ENCODE assay signal across 8 mouse cellular contexts in genomic region chr5:31202933-31203332, GRCm38 (mm10). TPM values are rescaled to one million over a fixed set of nuclear protein-coding genes. Genes with fewer than 3 reads are reported as not detected.
DNase-seq lines count a peak whose midpoint lies in the region; ATAC-seq and TF ChIP-seq lines count a peak whose summit lies in the region.

No protein-coding gene starts in this region.

- no peaks in the 10 kb centered on the region for H3K9me3 ChIP-seq in CH12.LX (replicated peaks; ENCODE audit: low read length)
- peaks cover 3% of the 10 kb centered on the region for H3K9me3 ChIP-seq in forebrain, embryonic 16.5 days (ENCODE audit: control insufficient read depth, low read length)
- no peaks in the 10 kb centered on the region for H3K9me3 ChIP-seq in liver, embryonic 15.5 days (replicated peaks)

- ATAC-seq in forebrain, embryonic 16.5 days: no peak
- ATAC-seq in liver, embryonic 15.5 days (ENCODE audit: insufficient read depth): no peak

- no peaks in the 10 kb centered on the region for H3K27me3 ChIP-seq in CH12.LX (replicated peaks)
- no peaks in the 10 kb centered on the region for H3K27me3 ChIP-seq in forebrain, embryonic 16.5 days (replicated peaks; ENCODE audit: control insufficient read depth, insufficient read depth, low read length)
- H3K27me3 ChIP-seq in liver, embryonic 15.5 days: no peaks in the 10 kb centered on the region

- H3K4me2 ChIP-seq in CH12.LX (ENCODE audit: insufficient read depth, low read depth, poor library complexity, severe bottlenecking): peak overlapping the region; percentile 67; the same call in 1 of the 2 replicates
- H3K4me2 ChIP-seq in forebrain, embryonic 16.5 days (ENCODE audit: low read length): peak overlapping the region; percentile 60
- H3K4me2 ChIP-seq in liver, embryonic 15.5 days: peak overlapping the region; percentile 94

- H3K79me2 ChIP-seq in CH12.LX (replicated peaks; ENCODE audit: control insufficient read depth, extremely low read depth, insufficient read depth, poor library complexity, severe bottlenecking): peaks cover 18% of the 10 kb centered on the region

- no peak for TF ChIP-seq POLR2A in CH12.LX (IDR thresholded peaks at IDR 0.05; ENCODE audit: low read depth, low read length)

- H3K4me1 ChIP-seq in CH12.LX (ENCODE audit: control insufficient read depth in 1 of 2, insufficient read depth in 2 of 2): peaks cover 6 to 23% of the 10 kb centered on the region in 2 experiments
- peaks cover 17% of the 10 kb centered on the region for H3K4me1 ChIP-seq in forebrain, embryonic 16.5 days (replicated peaks; ENCODE audit: control insufficient read depth, insufficient read depth, low read length)
- H3K4me1 ChIP-seq in liver, embryonic 15.5 days (replicated peaks): peaks cover 31% of the 10 kb centered on the region

- peak; percentile 4 for DNase-seq in gastrocnemius, postnatal 10 days
- DNase-seq in gastrocnemius, adult 8-10 months (ENCODE audit: low spot score in 2 of 2): no peak
- DNase-seq in CH12.LX (ENCODE audit: extremely low read depth): no peak
- no peak for DNase-seq in ovary, postnatal 14 days (ENCODE audit: low spot score)
- DNase-seq in urinary bladder, postnatal 4 days (ENCODE audit: low spot score in 2 of 2): no peak
- DNase-seq in gastrocnemius, postnatal 25 days: no peak

- no peak for TF ChIP-seq EP300 in CH12.LX (IDR thresholded peaks at IDR 0.05; ENCODE audit: low read length)

- TF ChIP-seq CTCF in CH12.LX (conservative IDR thresholded peaks at IDR 0.05 in 1 of 2, IDR thresholded peaks at IDR 0.05 in 1 of 2; ENCODE audit: low read depth in 2 of 2, low read length in 2 of 2): no peak

- peak overlapping the region; percentile 60 for H3K9ac ChIP-seq in CH12.LX (ENCODE audit: insufficient read depth, low read depth)
- H3K9ac ChIP-seq in forebrain, embryonic 16.5 days (replicated peaks; ENCODE audit: low read depth, low read length): no peak overlapping the region
- H3K9ac ChIP-seq in liver, embryonic 15.5 days: no peak overlapping the region; the same call in 1 of the 2 replicates

- H3K36me3 ChIP-seq in CH12.LX (replicated peaks in 1 of 2; ENCODE audit: control insufficient read depth in 1 of 2, insufficient read depth in 1 of 2, low read length in 1 of 2): peaks cover 71 to 84% of the 10 kb centered on the region in 2 experiments
- peaks cover 36% of the 10 kb centered on the region for H3K36me3 ChIP-seq in forebrain, embryonic 16.5 days (ENCODE audit: control insufficient read depth, insufficient read depth)
- H3K36me3 ChIP-seq in liver, embryonic 15.5 days (replicated peaks): peaks cover 83% of the 10 kb centered on the region

- TF ChIP-seq RAD21 in CH12.LX (IDR thresholded peaks at IDR 0.05; ENCODE audit: low read depth, low read length): no peak

- peak overlapping the region in 2 of 3 experiments; percentile 68 to 81 for H3K4me3 ChIP-seq in CH12.LX (replicated peaks in 1 of 3; ENCODE audit: low read depth in 2 of 3, low read length in 2 of 3, poor library complexity in 1 of 3)
- H3K4me3 ChIP-seq in forebrain, embryonic 16.5 days (replicated peaks; ENCODE audit: low read length): peak overlapping the region; percentile 81
- H3K4me3 ChIP-seq in liver, embryonic 15.5 days (replicated peaks): peak overlapping the region; percentile 86

- H3K27ac ChIP-seq in CH12.LX (ENCODE audit: insufficient read depth, low read depth): peak overlapping the region; percentile 64
- H3K27ac ChIP-seq in forebrain, embryonic 16.5 days (ENCODE audit: low read length): peak overlapping the region; percentile 60
- H3K27ac ChIP-seq in liver, embryonic 15.5 days (replicated peaks): peak overlapping the region; percentile 84

- in situ Hi-C loops in CH12.LX (cut with MboI; ENCODE audit: low pct_ligation_motif_present, low pct_unique_long_range_greater_than_20kb, low sequenced_read_pairs): no loop called here

- WGBS in forebrain, embryonic 16.5 days: 84% methylated on average over 7 of the region's 7 CpGs
- WGBS in liver, embryonic 15.5 days (ENCODE audit: insufficient replicate concordance): 77% methylated on average over 7 of the region's 7 CpGs

- dilution Hi-C loops in CH12.LX (cut with MboI; ENCODE audit: extremely low pct_ligation_motif_present, extremely low pct_unique_long_range_greater_than_20kb, low sequenced_read_pairs): no loop called here

TF ChIP-seq in CH12.LX, 34 proteins besides CTCF, POLR2A, EP300 and RAD21:
- no peak for TF ChIP-seq ZNF384 (IDR thresholded peaks at IDR 0.05; ENCODE audit: low read depth, low read length)
- no peak for TF ChIP-seq KAT2A (IDR thresholded peaks at IDR 0.05; ENCODE audit: insufficient replicate concordance, low read length)
- TF ChIP-seq ETS1 (conservative IDR thresholded peaks at IDR 0.05; ENCODE audit: low read depth, low read length): no peak
- TF ChIP-seq ELF1 (IDR thresholded peaks at IDR 0.05; ENCODE audit: low read depth, low read length): no peak
- no peak for TF ChIP-seq GABPA (IDR thresholded peaks at IDR 0.05; ENCODE audit: insufficient replicate concordance, low read depth, low read length)
- no peak for TF ChIP-seq TCF12 (IDR thresholded peaks at IDR 0.05; ENCODE audit: low read depth, low read length)
- TF ChIP-seq ZKSCAN1 (IDR thresholded peaks at IDR 0.05; ENCODE audit: borderline replicate concordance, low read depth, low read length): no peak
- TF ChIP-seq JUN (IDR thresholded peaks at IDR 0.05; ENCODE audit: insufficient read depth, low read depth, low read length): no peak
- no peak for TF ChIP-seq SIN3A (IDR thresholded peaks at IDR 0.05; ENCODE audit: low read length)
- TF ChIP-seq RCOR1 (conservative IDR thresholded peaks at IDR 0.05; ENCODE audit: low read depth, low read length): no peak
- TF ChIP-seq MYC (IDR thresholded peaks at IDR 0.05; ENCODE audit: low read depth, low read length): no peak
- no peak for TF ChIP-seq IRF4 (IDR thresholded peaks at IDR 0.05; ENCODE audit: low read depth, low read length)
- TF ChIP-seq ZMIZ1 (IDR thresholded peaks at IDR 0.05; ENCODE audit: low read depth, low read length): no peak
- no peak for TF ChIP-seq CHD2 (IDR thresholded peaks at IDR 0.05; ENCODE audit: low read length)
- TF ChIP-seq CHD1 (IDR thresholded peaks at IDR 0.05; ENCODE audit: low read depth, low read length): no peak
- no peak for TF ChIP-seq E2F4 (IDR thresholded peaks at IDR 0.05; ENCODE audit: insufficient replicate concordance, low read depth, low read length)
- no peak for TF ChIP-seq MXI1 (IDR thresholded peaks at IDR 0.05; ENCODE audit: low read depth, low read length)
- no peak for TF ChIP-seq NELFE (IDR thresholded peaks at IDR 0.05; ENCODE audit: low read depth, low read length)

RNA-seq across cellular contexts. Expression of gene Zfp513, which starts 0.8 kb away (rescaled TPM):
- 10 to 100 TPM in 1 of 2 experiments, 1 to 10 TPM in 1; 8.2 to 12.1 TPM for total RNA-seq in gastrocnemius, postnatal 10 days (2021)
- 10 to 100 TPM in 1 of 4 experiments, 1 to 10 TPM in 3; 6.5 to 12.3 (median 8.5) TPM for total RNA-seq in gastrocnemius, adult 8-10 months (2022)
- 6.9 and 7.4 TPM in 2 replicates for total RNA-seq in CH12.LX (2012; rRNA removed)
- 2.4 and 3.6 TPM in 2 replicates for total RNA-seq in CH12.LX (2014; rRNA removed)
- polyA plus RNA-seq in CH12.LX (2012; ENCODE audit: insufficient read length, low read depth): 10.2 and 12.8 TPM in 2 replicates
- 13.0 and 14.7 TPM in 2 replicates for polyA plus RNA-seq in forebrain, embryonic 16.5 days (2015; fragmentation: Nextera tagmentation; extraction: Ambion mirVana)
- polyA plus RNA-seq in liver, embryonic 15.5 days (2015; fragmentation: Nextera tagmentation; extraction: Ambion mirVana): 2.6 and 3.1 TPM in 2 replicates
- total RNA-seq in gastrocnemius, postnatal 25 days (2021): 1 to 10 TPM; 5.4 to 5.7 TPM

RNA-seq across cellular contexts. Expression of gene Eif2b4, which starts 9.7 kb away (rescaled TPM):
- total RNA-seq in gastrocnemius, postnatal 10 days (2021): 10 to 100 TPM; 47.9 to 49.8 TPM
- 10 to 100 TPM; 42.1 to 68.2 (median 50.8) TPM for total RNA-seq in gastrocnemius, adult 8-10 months (2022)
- total RNA-seq in CH12.LX (2012; rRNA removed): 56.8 and 75.0 TPM in 2 replicates
- total RNA-seq in CH12.LX (2014; rRNA removed): 26.8 and 29.0 TPM in 2 replicates
- 99.5 and 106 TPM in 2 replicates for polyA plus RNA-seq in CH12.LX (2012; ENCODE audit: insufficient read length, low read depth)
- 91.0 and 93.4 TPM in 2 replicates for polyA plus RNA-seq in forebrain, embryonic 16.5 days (2015; fragmentation: Nextera tagmentation; extraction: Ambion mirVana)
- polyA plus RNA-seq in liver, embryonic 15.5 days (2015; fragmentation: Nextera tagmentation; extraction: Ambion mirVana): 41.2 and 47.3 TPM in 2 replicates
- total RNA-seq in gastrocnemius, postnatal 25 days (2021): 10 to 100 TPM; 51.5 to 63.1 TPM

RNA-seq across cellular contexts. Expression of gene Snx17, which starts 9.9 kb away (rescaled TPM):
- 10 to 100 TPM; 57.8 to 58.4 TPM for total RNA-seq in gastrocnemius, postnatal 10 days (2021)
- total RNA-seq in gastrocnemius, adult 8-10 months (2022): 10 to 100 TPM; 31.3 to 35.8 (median 31.7) TPM
- total RNA-seq in CH12.LX (2012; rRNA removed) (61.5 and 73.9 TPM in 2 replicates), CH12.LX (2014; rRNA removed) (52.6 and 56.7 TPM in 2 replicates)
- polyA plus RNA-seq in CH12.LX (2012; ENCODE audit: insufficient read length, low read depth): 59.2 and 63.9 TPM in 2 replicates
- polyA plus RNA-seq in forebrain, embryonic 16.5 days (2015; fragmentation: Nextera tagmentation; extraction: Ambion mirVana): 131 and 139 TPM in 2 replicates
- polyA plus RNA-seq in liver, embryonic 15.5 days (2015; fragmentation: Nextera tagmentation; extraction: Ambion mirVana): 40.2 and 41.6 TPM in 2 replicates
- total RNA-seq in gastrocnemius, postnatal 25 days (2021): 10 to 100 TPM; 28.3 to 31.1 TPM

RNA-seq across cellular contexts. Expression of gene Ppm1g, which starts 17.6 kb away (rescaled TPM):
- 10 to 100 TPM; 41.7 to 43.9 TPM for total RNA-seq in gastrocnemius, postnatal 10 days (2021)
- total RNA-seq in gastrocnemius, adult 8-10 months (2022): 10 to 100 TPM; 38.2 to 49.9 (median 45.2) TPM
- total RNA-seq in CH12.LX (2012; rRNA removed) (182 and 225 TPM in 2 replicates), CH12.LX (2014; rRNA removed) (96.9 and 97.8 TPM in 2 replicates)
- polyA plus RNA-seq in CH12.LX (2012; ENCODE audit: insufficient read length, low read depth): 366 and 383 TPM in 2 replicates
- 169 and 175 TPM in 2 replicates for polyA plus RNA-seq in forebrain, embryonic 16.5 days (2015; fragmentation: Nextera tagmentation; extraction: Ambion mirVana)
- polyA plus RNA-seq in liver, embryonic 15.5 days (2015; fragmentation: Nextera tagmentation; extraction: Ambion mirVana): 110 and 117 TPM in 2 replicates
- 10 to 100 TPM; 32.6 to 35.4 TPM for total RNA-seq in gastrocnemius, postnatal 25 days (2021)

RNA-seq across cellular contexts. Expression of gene Gtf3c2, which starts 23.0 kb away (rescaled TPM):
- total RNA-seq in gastrocnemius, postnatal 10 days (2021): 10 to 100 TPM; 30.7 to 37.4 TPM
- 10 to 100 TPM; 20.5 to 28.0 (median 23.2) TPM for total RNA-seq in gastrocnemius, adult 8-10 months (2022)
- total RNA-seq in CH12.LX (2012; rRNA removed) (49.4 and 51.2 TPM in 2 replicates), CH12.LX (2014; rRNA removed) (19.4 and 22.8 TPM in 2 replicates)
- 96.9 and 99.5 TPM in 2 replicates for polyA plus RNA-seq in CH12.LX (2012; ENCODE audit: insufficient read length, low read depth)
- 72.1 and 79.4 TPM in 2 replicates for polyA plus RNA-seq in forebrain, embryonic 16.5 days (2015; fragmentation: Nextera tagmentation; extraction: Ambion mirVana)
- polyA plus RNA-seq in liver, embryonic 15.5 days (2015; fragmentation: Nextera tagmentation; extraction: Ambion mirVana): 28.8 and 31.5 TPM in 2 replicates
- 10 to 100 TPM; 21.8 to 24.5 TPM for total RNA-seq in gastrocnemius, postnatal 25 days (2021)
